Mouse (Mus musculus): ENCODE data around the gene Slc45a3. TPM values are rescaled to one million over a fixed set of nuclear protein-coding genes. Genes with fewer than 3 reads are reported as not detected.

Gene Slc45a3
- total RNA-seq (2021): 1 to 10 TPM in 1 of 2 experiments, under 1 TPM in 1; 0.91 to 1.3 TPM

- intact Hi-C loops (cut with DNase I): no loop called here
Measured at GRCm38 (mm10) chr1:131962606-131963084, at the start of gene Slc45a3. TSS of gene Slc45a3 (plus strand) at chr1:131962967.

GRCm38 (mm10) chr1:131917634-131918033 lies 45.1 kb upstream of the Slc45a3 start:
- intact Hi-C loops (cut with DNase I): no loop called here
- DNase-seq: no peak

More at GRCm38 (mm10) chr1:131962606-131963084, at the start of gene Slc45a3:
- no peak for DNase-seq

GRCm38 (mm10) chr1:131919052-131919451 lies 43.7 kb upstream of the Slc45a3 start:
- intact Hi-C loops (cut with DNase I): no loop called here
- no peak for DNase-seq

- intact Hi-C loops (cut with DNase I): no loop called here
- DNase-seq: no peak
Measured at GRCm38 (mm10) chr1:131922100-131922499, 40.7 kb upstream of the Slc45a3 start.

- intact Hi-C loops (cut with DNase I): no loop called here
- no peak for DNase-seq
Measured at GRCm38 (mm10) chr1:131933471-131933870, 29.3 kb upstream of the Slc45a3 start.

- intact Hi-C loops (cut with DNase I): no loop called here
- DNase-seq: peak; percentile 69
Measured at GRCm38 (mm10) chr1:131937659-131938305, 25.0 kb upstream of the Slc45a3 start.

- intact Hi-C loops (cut with DNase I): no loop called here
- no peak for DNase-seq
Measured at GRCm38 (mm10) chr1:131938811-131939210, 24.0 kb upstream of the Slc45a3 start.

- intact Hi-C loops (cut with DNase I): no loop called here
- no peak for DNase-seq
Measured at GRCm38 (mm10) chr1:131940711-131941244, 22.0 kb upstream of the Slc45a3 start.

GRCm38 (mm10) chr1:131941501-131941900 lies 21.3 kb upstream of the Slc45a3 start:
- DNase-seq: no peak
- intact Hi-C loops (cut with DNase I): no loop called here

GRCm38 (mm10) chr1:131942621-131943590 lies 19.9 kb upstream of the Slc45a3 start:
- intact Hi-C loops (cut with DNase I): no loop called here
- DNase-seq: no peak

- intact Hi-C loops (cut with DNase I): no loop called here
- no peak for DNase-seq
Measured at GRCm38 (mm10) chr1:131945674-131946440, 16.9 kb upstream of the Slc45a3 start.

- DNase-seq: no peak
- intact Hi-C loops (cut with DNase I): no loop called here
Measured at GRCm38 (mm10) chr1:131946462-131947215, 16.1 kb upstream of the Slc45a3 start.

- intact Hi-C loops (cut with DNase I): no loop called here
- no peak for DNase-seq
Measured at GRCm38 (mm10) chr1:131947997-131948525, 14.7 kb upstream of the Slc45a3 start.

- DNase-seq: no peak
- intact Hi-C loops (cut with DNase I): no loop called here
Measured at GRCm38 (mm10) chr1:131954242-131954865, 8.4 kb upstream of the Slc45a3 start.

GRCm38 (mm10) chr1:131955131-131955757 lies 7.5 kb upstream of the Slc45a3 start:
- DNase-seq: no peak
- intact Hi-C loops (cut with DNase I): no loop called here

GRCm38 (mm10) chr1:131957416-131957815 lies 5.4 kb upstream of the Slc45a3 start:
- no peak for DNase-seq
- intact Hi-C loops (cut with DNase I): no loop called here

- no peak for DNase-seq
- intact Hi-C loops (cut with DNase I): no loop called here
Measured at GRCm38 (mm10) chr1:131961004-131961403, 1.8 kb upstream of the Slc45a3 start.

GRCm38 (mm10) chr1:131963085-131963951 lies 551 bp downstream of the Slc45a3 start:
- intact Hi-C loops (cut with DNase I): no loop called here
- no peak for DNase-seq

Data from left cerebral cortex, postnatal 4 days (tissue).